Mouse (Mus musculus) fat pad, adult 2 months (tissue): ENCODE measurements around the gene Alox12.
A peak's percentile ranks its signal among the peaks of the same experiment; 100 is the strongest.

Source experiments
- DNase-seq: peaks from one replicate; pipeline ENCODE4 v3.0.0-alpha.2; 2011; ENCODE audit warnings: low read depth, low spot score; ENCODE audit errors: extremely low read depth

Alox12 gene

GRCm38 (mm10) chr11:70221603-70222500, 33.3 kb downstream of the Alox12 start:
- no peak for DNase-seq

DNA sequence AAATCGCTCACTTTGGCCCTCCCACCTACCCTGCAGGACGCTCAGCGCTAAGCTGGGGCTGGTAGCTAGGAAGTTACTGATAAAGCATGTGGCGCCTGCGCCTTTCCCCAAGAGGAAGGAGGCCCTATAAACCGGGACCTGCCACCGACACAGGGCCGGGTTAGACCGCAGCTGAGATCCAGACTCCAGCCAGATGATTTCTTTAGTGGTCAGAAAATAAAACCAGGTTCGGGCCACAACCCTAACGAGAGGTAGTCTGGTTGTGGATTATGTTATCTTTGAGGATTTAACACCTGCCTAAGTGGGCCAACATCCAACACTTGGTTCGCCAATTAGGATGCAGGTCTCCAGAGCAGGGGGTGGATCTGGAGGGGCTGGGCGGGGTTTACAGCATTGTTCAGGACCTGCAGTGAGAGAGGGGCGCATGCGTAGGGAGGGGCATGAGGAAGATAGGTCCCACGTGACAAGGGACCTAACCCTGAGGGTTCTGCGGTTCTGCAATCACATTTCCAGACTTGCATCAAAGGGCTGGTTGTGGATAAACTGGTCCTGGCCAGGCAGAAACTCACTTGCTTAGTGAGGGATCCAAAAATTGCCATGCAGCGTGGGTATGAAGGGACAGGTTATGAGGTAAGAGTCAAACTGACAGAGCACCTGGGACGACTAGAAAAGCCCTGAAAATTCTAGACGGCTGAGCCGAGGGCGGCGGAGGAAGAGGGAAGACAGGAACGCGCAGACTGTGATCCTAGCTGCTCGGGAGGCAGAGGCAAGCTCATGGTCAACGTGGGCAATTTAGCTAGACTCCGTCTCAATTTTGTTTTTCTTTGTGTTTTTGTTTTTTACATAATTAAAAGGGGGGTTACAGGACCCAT, 34.2 kb downstream of the Alox12 start, which contains the start of gene Slc16a13:
Gene Slc16a13 (minus strand): TSS at position 334 of the 872 bp plus-strand sequence.
- peak; percentile 98 for DNase-seq

DNA sequence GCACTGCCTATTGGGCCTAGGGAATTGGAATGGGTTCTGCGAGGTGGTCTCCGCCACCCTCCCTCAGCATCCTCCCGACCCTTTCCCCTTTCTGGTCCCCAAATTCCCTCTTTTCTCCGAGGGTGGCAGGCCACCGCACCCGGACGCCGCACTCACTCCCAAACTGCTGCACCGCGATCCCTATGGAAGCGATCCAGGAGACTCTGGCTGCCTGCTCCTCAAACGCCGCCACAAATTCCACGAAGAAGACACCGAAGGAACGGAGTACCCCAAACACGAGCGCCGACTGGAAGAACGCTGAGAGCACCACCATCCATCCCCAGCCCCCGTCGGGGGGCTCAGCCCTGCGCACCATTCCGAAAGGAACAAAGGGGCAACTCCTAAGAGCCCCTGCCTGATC, 34.8 kb downstream of the Alox12 start:
- no peak for DNase-seq

DNA sequence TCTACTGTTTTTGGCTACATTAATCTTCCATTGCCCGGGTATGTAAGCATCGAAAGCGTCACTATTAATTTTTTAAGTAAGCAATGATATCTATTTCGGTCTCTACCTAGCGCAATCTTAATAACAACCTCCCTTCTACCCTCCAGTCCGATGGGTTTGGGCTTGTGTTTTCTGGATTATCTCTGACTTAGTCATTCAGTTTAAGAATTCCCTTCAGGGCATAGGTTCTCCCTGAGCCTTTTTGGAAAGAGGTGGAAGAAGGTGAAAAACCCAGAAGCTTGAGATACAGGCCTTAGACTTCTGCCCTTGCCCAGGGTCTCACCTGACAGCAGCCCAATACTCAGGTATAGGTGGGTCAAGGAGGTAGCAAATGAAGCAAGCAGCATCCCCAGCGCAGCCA, 35.3 kb downstream of the Alox12 start:
- DNase-seq: peak; percentile 56

GRCm38 (mm10) chr11:70218741-70219470, 36.2 kb downstream of the Alox12 start:
- no peak for DNase-seq

- peak; percentile 94 for DNase-seq
These were observed 37.1 kb downstream of the Alox12 start for GRCm38 (mm10) chr11:70218039-70218438.

DNA sequence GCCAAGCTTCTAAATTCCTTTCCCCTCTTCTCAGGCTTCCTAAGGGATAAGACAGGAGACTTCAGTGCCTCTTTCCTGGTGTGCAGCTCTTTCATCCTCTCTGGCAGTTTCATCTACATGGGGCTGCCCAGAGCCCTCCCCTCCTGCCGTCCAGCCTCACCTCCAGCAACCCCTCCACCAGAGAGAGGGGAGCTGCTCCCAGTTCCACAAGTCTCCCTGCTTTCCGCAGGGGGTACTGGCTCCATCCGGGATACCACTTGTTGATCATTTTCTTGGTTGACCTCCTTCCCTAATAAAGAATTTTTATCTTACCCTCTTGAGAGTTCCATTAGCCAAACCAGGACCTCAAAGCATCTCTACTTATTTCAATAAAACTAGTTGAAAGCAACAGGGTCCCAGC, 39.0 kb downstream of the Alox12 start:
- DNase-seq: no peak

GRCm38 (mm10) chr11:70215301-70215700, 39.9 kb downstream of the Alox12 start:
- no peak for DNase-seq

DNA sequence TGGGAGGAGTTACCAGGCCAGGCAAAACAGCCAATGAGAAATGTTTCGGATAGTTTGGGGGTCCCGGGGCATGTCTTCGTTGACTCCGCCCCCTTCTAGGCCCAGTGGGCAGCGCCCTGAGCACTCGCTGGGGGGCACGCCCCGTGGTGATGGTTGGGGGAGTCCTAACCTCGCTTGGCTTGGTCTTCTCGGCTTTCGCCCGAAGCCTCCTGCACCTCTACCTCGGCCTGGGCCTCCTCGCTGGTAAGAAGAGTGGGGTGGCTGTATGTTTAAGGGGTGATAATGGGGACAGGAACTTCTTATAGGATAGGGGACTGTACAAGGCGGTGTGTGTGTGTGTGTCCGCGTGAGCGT, 40.3 kb downstream of the Alox12 start:
- DNase-seq: no peak

DNA sequence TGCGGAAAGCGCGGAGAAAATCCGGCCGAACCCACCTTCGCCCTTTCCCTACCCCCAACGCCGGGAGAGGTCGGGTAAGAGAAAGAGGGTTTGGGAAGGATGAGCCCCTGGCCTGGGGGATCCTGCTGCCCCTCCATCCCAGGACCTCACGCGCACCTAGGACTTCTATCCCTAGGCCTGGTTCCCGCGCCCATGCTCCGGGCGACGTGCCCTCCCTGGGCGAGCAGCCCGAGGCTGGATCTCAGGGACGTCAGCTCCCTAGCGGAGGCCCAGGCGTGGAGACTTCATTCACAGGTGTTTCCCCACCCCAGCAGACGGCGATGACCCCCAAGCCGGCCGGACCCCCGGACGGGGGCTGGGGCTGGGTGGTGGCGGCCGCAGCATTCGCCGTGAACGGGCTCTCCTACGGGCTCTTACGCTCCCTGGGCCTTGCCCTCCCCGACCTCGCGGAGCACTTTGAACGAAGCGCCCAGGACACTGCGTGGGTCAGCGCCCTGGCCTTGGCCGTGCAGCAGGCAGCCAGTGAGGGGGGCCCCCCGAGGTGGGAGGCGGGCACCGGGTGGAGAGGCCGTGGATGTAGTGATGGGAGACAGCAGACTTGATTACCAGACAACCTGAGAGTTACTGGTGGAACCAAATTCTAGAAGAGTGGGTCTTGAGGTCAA, 40.8 kb downstream of the Alox12 start:
- no peak for DNase-seq

GRCm38 (mm10) chr11:70213736-70214135, 41.4 kb downstream of the Alox12 start:
- DNase-seq: no peak

GRCm38 (mm10) chr11:70212896-70213295, 42.3 kb downstream of the Alox12 start:
- DNase-seq: no peak

DNA sequence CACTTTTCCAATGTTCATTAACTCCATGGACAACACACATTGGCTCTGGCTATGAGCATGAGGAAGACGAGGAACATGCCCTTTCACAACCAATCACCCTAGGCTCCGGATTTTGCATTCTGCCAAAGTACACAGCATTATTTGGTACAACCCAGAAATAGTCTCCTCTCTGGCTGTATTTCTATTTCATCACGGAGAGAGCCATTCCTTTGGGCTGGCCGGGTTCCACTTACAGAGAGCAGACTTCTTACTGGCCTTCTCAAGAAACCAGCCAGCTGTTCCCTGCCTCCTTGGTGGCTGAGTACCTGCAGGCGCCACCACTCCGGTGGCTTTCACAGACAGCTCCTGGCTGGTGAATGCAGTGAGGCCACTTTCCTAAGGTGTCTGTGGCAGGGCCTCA, 42.7 kb downstream of the Alox12 start, which contains the start of gene Slc16a11:
Gene Slc16a11 (plus strand): TSS at position 330 of the 400 bp plus-strand sequence.
- peak; percentile 76 for DNase-seq

DNA sequence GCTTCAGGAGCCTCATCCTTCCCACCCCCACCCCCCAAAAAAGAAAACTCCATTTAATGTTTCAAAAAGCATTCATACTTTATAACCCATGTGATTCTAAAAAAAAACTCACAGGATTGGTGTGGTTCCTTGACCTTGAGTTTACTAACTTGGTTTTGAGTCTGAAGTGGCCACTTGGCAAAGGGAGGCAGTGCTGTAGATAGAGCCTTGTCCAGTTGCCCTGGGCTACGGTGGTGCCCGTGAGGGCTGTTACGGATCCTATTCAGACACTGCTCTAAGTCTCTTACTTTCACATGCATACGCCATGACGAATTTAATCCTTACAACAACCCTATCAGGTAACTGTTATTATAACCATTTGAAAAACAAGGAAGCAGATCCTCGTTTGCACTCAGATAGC, 43.2 kb downstream of the Alox12 start:
- no peak for DNase-seq

GRCm38 (mm10) chr11:70210681-70211080, 44.5 kb downstream of the Alox12 start:
- no peak for DNase-seq

DNA sequence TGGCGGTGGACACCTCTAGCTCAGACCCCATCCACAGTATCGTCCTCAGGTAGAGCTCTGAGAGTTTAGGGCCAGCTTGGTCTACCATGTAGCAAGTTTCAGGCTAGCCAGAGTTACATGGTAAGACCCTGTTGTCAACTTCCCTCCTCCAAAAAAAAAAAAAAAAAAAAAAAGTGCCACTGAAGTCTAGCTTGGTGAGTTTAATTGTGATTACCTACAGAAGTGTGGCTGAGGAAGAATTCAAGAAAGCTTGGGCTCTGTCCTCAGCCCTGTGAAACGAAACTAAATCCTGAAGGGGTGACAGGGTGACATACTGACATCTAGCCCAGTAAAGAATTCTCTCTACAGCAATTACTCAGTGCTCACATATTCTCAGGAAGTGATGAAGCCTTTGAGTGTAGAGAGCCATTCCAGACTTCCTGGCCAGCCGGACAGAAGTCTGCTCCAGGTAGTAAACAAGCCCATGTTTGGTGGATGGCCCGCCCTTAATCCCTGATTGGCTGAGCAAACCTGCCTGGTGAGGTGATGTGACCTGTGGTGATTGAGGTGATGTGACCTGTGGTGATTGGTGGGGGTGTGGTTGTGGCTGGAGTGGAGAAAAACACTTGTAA, 46.3 kb downstream of the Alox12 start:
- no peak for DNase-seq

GRCm38 (mm10) chr11:70207283-70207682, 47.9 kb downstream of the Alox12 start:
- DNase-seq: no peak

DNA sequence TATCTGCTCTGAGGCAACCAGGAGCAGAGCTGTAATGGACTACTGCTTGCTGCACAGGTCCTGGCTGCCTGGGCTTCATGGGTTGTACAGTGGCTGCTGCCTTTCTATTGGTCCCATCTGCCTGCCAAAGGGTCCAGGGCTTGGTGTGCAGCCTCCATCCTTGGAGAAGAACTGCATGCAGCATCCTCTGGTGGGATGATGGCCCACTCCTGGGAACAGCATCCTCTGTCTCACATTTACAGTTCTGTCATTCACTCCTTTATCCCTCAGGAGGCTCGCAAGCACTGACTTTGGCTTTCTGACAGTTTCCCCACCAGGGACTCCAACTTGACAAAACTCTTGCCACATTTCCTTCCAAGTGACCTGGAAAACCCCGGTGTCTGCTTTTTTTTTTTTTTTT, 48.4 kb downstream of the Alox12 start:
- no peak for DNase-seq

GRCm38 (mm10) chr11:70201691-70202090, 53.5 kb downstream of the Alox12 start:
- no peak for DNase-seq

GRCm38 (mm10) chr11:70200036-70200608, 55.0 kb downstream of the Alox12 start:
- DNase-seq: no peak
